Mouse (Mus musculus) ovary, adult 18-20 months (tissue): ENCODE data around the gene Zbtb11.
A peak's percentile ranks its signal among the peaks of the same experiment; 100 is the strongest.
"Not testable (repeated sequence)": the region's sequence is repeated elsewhere in the genome, so short reads cannot be mapped to it uniquely, and the experiment has no call there.

Experiments
- DNase-seq: peaks from one replicate; pipeline ENCODE4 v3.0.0; 2022; ENCODE audit warnings: low spot score, mixed read lengths

The Zbtb11 gene

DNA sequence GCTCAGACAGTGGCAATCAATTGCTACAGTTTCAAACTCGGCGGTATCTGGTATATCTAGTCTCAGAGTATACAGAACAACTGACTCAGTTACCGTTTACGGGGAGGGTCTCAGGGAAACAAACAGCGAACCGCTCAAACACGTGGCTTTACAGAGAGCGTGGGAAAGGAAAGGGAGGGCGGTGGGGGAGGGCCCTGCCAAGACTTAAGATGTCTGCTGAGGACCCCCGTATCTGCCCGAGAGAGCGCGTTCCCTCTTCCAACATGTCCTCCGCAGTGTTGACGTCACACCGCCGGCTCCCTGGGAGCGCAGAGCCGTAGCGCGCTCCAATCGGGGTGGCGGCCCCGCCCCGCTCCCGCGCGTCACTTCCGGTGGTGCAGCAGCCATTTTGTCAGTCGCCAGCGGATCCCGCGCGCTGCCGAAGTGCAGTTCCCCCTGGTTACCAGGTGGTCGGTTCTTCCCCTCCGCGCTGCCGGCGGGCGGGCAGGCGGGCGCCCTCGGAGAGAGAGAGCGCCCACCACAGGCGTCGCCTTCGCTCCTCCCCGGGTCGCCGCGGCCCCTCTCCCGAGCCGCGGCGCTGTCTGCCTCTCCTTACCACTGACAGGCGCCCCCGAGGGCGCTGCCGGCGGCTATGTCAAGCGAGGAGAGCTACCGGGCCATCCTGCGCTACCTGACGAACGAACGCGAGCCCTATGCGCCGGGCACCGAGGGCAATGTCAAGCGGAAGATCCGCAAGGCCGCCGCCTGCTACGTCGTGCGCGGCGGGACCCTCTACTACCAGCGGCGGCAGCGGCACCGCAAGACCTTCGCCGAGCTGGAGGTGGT, at the start of gene Zbtb11:
TSS of gene Zbtb11 (plus strand) at position 453 of the 825 bp plus-strand sequence.
- peak; percentile 98 for DNase-seq

DNA sequence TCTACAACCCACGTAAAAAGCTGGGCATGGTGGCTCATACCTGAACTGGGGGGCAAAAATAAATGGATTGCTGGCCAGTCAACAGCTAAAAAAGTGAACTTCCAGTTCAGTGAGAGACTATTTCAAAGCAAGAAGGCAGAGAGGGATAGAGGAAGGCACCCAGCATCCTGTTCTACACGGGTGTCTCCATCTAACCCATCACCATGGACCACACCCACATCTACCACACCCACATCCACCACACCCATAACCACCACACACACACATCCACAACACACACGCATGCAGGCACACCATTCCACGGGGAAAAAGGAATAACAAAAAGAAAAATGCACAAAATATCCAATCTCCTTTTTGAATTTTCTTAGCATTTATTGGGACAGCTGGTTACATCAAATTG, 49.7 kb upstream of the Zbtb11 start:
- DNase-seq = no peak

- DNase-seq = peak; percentile 9
These were observed 39.9 kb upstream of the Zbtb11 start for GRCm38 (mm10) chr16:55933681-55934343.

GRCm38 (mm10) chr16:55934453-55935037, 39.1 kb upstream of the Zbtb11 start, which contains the start of gene Cep97:
TSS of gene Cep97 (minus strand) at chr16:55934855.
- DNase-seq = peak; percentile 87

DNA sequence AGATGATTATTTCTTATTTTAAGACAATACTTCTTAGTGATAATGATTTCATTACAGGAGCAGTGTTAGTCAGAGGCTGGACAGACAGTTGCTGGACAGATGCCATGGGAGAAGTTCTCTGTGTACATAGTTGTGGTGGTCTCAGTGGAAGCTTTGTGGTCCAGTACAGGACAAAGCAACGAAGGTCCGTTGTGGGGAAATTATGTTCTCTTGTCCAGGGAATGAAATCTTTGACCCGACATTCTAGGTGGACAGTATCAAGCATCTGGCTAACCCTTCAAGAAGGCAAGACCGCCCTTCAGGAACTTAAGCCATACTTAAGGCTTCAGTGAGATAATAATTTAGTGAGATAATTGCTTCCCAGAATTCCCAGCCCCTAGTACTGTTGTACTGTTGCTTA, 34.9 kb upstream of the Zbtb11 start:
- DNase-seq = no peak

DNA sequence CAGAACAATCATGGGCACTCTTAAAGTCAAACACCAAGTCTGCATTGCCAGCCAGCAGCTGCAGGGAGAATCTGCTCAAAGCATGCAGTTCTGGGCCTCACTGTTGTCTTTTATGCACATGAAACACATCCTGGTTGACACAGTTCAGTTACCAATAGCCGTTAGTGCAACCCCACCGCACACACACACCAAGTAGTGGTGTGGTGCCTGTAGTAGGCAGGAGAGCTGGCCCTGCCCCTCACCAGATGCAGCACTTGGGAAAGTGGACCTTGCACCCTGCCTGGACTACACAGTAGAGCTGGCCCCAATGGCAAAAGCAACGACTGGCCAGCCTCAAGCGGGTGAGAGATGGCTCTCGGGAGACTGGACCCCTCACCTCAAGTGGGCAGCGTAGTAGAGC, 34.0 kb upstream of the Zbtb11 start:
- DNase-seq = no peak

DNA sequence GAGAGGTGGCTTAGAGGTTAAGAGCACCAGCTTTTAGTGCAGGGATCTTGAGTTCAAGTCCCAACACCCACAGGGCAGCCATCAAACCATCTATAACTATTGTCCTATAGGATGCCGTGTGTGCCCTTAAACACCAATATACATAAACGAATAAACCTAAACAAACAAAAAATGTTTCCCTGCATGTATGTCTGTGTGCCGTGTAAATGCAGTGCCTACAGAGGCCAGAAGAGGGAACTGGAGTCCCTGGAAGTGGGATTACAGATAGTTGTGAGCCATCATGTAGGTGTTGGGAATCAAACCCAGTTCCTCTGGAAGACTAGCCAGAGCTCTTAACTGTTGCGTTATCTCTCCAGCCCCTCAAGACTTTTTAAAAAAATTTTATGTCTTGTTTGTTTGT, 32.9 kb upstream of the Zbtb11 start:
- DNase-seq = no peak

DNA sequence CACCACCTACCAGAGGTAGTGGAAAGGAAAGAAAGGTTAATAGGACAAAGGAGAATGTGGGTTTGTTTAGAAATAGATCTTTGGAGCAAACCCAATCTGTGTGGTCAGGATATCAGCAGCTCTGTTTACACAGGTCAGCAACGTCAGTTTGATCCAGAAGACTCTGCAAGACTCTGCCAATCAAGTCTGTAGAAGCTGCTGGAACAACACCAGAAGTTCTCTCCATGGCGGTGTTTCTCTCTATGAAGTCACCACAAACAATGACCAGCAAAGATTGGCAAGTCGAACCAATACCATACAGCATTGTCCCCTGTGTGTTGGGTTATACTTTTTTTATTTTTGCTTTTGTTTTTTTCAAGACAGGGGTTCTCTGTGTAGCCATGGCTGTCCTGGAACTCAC, 26.4 kb upstream of the Zbtb11 start:
- no peak for DNase-seq

GRCm38 (mm10) chr16:55947876-55948410, 25.7 kb upstream of the Zbtb11 start:
- DNase-seq = not testable (repeated sequence)

DNA sequence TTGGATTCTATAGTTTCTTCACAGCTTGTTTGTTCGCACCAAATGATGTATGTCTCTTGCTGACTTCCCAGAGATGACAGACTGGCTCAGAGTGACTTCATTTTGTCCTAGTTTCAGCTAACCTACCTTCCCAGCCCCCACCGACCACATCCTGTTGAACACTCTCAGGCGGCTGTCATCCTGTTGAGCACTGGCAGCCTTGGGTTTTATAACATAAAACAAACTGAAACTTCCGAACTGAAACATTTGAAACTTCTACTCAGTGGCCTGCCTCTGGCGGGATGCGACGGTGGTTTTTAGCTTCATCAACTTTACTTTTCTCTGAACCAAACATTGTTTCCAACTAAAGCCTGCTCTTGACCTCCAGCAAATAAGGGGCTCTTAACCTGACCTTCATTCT, 24.7 kb upstream of the Zbtb11 start:
- DNase-seq = no peak

DNA sequence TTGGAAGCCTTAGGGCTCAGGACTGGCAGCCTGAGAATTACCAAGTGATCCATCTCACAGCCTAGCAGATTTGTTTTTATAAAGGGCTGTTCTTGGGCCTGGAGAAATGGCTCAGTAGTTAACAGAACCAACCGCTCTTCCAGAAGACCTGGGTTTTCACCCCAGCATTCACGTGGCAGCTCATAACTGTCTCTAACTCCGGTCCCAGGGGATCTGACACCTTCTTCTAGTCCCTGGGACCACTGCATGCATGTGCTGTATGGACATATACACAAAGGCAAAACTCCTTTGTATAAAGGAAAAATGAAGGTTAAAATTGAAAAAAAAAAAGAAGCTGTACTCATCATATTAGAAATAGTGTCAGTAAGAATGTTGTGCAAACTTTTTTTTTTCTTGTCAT, 23.2 kb upstream of the Zbtb11 start:
- DNase-seq = no peak

GRCm38 (mm10) chr16:55950946-55951678, 22.6 kb upstream of the Zbtb11 start:
- DNase-seq = peak; percentile 20

- no peak for DNase-seq
These were observed 21.9 kb upstream of the Zbtb11 start for GRCm38 (mm10) chr16:55951679-55952327.

- DNase-seq = no peak
These were observed 20.9 kb upstream of the Zbtb11 start for GRCm38 (mm10) chr16:55952771-55953170.

- not testable (repeated sequence) for DNase-seq
These were observed 19.5 kb upstream of the Zbtb11 start for GRCm38 (mm10) chr16:55954196-55954595.

DNA sequence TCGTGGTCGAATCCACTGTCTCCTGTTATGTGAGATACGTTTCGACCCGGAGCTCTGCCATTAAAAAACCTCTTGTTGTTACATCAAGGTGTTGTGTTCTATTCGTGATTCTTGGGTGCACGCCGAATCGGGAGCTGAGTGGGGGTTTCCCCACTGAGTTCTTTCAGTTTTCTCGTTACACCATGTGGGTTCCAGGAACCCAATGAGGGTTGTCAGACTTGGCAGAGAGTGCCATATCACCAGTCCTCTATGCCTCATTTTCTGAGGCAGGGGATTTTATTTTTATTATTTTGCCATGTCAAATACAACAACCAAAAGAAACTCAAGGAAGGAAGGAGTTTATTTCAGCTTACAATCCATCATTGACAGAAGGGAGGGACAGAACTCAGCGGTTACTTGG, 10.6 kb upstream of the Zbtb11 start:
- DNase-seq = not testable (repeated sequence)

- no peak for DNase-seq
These were observed 9.3 kb upstream of the Zbtb11 start for GRCm38 (mm10) chr16:55964126-55964949.

- peak; percentile 90 for DNase-seq
These were observed 7.3 kb upstream of the Zbtb11 start, which contains the start of gene Rpl24 for GRCm38 (mm10) chr16:55966212-55966871. TSS of gene Rpl24 (plus strand) at chr16:55966275.

DNA sequence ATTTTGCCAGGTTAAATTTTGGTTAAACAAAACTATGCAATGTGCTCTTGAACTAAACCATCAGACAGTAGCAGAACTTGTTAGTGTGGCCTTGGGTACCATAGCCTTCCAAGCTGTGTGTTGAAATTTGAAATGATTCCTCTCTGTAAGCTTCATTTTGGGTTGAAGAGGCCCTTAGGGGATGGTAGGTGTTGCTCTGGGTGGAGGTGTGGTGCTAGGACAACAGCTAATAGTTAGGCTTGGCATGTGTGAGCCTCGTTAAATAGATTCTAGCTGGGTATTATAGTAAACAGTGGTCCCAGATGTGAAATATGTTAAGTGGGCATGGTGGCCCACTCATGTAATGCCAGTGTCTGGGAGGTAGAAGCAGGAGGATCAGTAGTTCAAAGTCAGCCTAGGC, 6.5 kb upstream of the Zbtb11 start:
- no peak for DNase-seq

- DNase-seq = no peak
These were observed 4.5 kb upstream of the Zbtb11 start for GRCm38 (mm10) chr16:55969147-55969546.
